Mouse (Mus musculus) brain, adult 2 months (tissue): ENCODE results near the gene Col8a2.

Source experiments
- DNase-seq: peaks from one replicate; pipeline ENCODE4 v3.0.0; 2011; ENCODE audit warnings: low read depth, low spot score

Gene Col8a2

DNA sequence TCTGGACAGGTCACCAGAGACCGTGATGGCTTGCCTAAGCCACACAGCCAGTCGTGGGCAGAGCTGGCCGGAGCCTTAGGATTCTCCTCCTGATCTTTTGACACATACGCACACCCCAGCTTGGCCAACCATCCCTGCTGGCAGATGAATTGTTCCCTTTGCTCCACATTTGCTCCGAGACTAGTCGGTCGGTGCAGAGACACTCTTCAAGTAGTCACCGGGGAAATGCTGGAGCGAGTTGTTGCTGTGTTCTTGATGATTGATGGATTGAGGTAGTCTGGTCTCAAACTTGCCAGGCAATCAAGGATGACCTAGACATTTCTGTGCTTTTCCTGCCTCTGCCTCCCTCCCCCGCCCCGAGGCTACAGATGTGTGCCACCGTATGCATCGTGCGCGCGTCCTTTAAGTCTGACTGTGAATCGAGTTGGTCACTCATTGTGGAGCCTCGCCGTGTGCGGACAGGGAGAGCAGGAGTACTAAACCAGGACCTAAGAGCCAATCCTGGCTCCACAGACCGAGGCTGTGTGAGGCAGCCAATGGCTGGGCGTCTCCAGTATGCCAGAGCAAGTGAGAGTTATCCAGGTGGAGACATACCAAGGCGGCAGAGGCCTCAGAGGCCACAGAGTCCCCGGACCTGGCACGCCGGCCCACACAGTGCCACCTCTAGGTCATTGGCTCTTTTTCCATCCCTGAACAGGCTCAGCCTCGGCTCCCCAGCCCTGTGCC is 15.2 kb downstream of the Col8a2 start:
- peak; percentile 77 for DNase-seq

DNA sequence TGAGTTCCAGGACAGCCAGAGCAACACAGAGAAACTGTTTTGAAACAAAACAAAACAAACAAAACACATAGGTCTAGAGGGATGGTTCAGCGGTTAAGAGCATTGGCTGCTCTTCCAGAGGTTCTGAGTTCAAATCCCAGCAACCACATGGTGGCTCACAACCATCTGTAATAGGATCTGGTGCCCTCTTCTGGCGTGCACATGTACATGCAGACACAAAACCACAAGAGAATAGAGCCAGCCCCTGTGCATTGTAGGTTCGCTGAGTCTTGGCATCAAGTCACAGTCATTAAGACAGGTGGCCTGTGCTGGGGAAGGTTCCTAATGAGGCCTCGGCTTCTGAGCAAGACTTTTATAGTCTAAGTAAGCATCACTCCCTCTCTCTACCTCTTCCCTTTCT is 17.3 kb downstream of the Col8a2 start:
- DNase-seq: no peak

DNA sequence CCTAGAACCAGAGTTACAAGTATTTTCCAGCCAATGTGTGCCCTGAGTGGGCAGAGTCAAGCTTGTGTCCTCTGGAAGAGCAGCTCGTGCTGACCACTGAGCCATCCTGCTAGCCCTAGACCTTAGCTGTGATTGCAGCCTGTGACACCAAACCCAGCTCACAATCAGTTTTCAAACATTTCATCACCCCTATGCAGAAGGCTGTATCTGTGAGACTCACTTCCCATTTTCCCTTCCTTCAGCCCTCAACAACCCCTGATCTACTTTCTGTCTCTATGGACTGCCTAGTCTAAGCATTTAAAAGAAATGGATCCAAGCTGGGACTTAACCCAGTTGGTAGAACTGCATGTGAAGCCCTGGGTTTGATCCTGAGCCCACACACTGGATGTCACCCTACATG is 18.8 kb downstream of the Col8a2 start:
- DNase-seq: no peak

DNA sequence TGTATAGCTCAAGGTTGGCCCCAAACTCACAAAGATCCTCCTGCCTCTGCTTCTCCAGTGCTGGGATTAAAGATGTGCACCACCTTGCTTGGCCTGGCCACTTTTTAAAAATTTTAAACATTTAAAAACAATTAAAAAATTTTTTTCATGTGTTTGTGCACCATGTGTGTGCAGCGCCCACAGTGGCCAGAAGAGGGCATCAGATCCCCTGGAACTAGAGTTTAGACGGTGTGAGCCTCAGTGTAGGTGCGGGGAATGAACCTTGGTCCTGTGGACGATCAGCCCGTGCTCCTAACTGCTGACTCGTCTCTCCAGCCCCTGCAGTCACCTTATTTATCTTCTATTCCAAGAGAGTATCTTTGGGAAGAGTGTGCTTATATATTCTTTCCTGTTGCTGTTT is 19.5 kb downstream of the Col8a2 start:
- DNase-seq: no peak

DNA sequence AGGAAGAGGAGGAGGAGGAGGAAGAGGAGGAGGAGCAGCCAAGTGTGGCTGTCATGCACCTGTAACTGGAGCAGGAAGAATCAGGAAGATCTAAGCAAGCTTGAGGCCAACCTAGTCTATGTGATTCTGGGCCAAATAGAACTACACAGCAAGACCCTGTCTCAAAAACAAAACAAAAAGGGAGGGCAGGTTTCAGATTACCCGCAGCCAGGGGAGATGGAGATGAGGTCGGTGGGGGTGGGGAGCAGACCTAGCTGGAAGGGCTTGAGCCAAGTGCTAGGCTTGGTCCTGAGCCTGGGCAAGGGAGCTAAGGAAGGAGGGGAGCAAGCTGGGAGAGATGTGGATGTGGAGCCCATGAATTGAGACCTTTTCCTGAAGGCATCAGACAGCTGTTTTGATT is 20.2 kb downstream of the Col8a2 start:
- no peak for DNase-seq

DNA sequence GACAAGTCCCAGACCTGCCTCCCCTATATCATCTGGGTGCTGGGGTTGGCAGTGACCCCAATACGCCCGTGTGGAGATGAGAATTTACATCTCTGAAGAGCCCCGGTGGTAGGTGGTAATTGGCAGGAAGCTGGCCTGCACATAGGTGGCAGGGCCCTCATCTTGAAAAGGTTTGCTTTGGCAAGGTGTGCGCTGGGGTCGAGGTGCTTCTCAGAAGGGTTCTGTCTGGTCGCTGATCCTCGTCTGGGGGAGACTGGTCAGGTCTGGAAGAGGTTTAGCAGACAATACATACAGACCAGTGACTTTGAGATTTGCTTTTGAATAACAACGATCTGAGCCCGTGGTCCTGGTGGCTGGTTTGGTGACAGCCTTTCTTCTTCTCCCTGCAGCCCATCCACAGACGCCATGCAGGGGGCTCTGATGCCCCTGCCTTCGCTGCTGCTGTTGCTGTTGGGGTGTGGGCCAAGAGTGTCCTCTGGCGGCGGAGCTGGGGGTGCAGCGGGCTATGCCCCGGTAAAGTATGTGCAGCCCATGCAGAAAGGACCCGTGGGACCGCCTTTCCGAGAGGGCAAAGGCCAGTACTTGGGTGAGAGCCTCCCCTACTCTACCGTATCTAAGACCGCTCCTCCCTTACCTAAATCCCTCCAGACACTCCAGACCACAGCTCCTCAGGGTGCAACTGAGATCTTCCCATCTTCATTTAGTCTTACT is 22.8 kb downstream of the Col8a2 start:
- no peak for DNase-seq

DNA sequence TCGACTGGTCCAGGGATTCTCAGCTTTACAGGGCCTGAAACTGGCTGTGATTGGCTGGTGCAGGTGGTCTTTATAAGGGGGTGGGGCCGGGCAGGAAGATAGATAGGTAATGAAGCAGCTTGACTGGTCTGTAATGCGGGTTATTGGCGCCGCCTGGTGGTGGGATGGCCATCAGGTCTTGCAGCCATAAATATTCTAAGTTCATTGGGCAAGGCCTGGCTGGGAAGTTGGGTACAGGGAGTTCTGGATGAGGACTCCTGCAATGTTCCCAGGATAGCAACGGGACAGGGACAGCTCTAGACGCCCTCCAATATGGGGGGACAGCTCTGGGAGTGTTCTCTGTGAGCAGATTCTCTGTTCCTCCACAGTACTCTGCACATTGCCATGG is 23.3 kb downstream of the Col8a2 start:
- peak; percentile 94 for DNase-seq

DNA sequence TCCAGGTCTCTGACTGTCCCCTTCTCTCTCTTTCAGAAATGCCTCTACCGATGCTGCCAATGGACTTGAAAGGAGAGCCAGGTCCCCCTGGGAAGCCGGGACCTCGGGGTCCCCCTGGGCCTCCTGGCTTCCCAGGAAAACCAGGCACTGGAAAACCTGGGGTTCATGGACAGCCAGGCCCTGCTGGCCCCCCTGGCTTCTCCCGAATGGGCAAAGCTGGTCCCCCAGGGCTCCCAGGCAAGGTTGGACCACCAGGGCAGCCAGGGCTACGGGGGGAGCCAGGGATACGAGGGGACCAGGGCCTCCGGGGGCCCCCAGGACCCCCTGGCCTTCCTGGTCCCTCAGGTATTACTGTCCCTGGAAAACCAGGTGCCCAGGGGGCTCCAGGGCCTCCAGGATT is 23.8 kb downstream of the Col8a2 start:
- no peak for DNase-seq

DNA sequence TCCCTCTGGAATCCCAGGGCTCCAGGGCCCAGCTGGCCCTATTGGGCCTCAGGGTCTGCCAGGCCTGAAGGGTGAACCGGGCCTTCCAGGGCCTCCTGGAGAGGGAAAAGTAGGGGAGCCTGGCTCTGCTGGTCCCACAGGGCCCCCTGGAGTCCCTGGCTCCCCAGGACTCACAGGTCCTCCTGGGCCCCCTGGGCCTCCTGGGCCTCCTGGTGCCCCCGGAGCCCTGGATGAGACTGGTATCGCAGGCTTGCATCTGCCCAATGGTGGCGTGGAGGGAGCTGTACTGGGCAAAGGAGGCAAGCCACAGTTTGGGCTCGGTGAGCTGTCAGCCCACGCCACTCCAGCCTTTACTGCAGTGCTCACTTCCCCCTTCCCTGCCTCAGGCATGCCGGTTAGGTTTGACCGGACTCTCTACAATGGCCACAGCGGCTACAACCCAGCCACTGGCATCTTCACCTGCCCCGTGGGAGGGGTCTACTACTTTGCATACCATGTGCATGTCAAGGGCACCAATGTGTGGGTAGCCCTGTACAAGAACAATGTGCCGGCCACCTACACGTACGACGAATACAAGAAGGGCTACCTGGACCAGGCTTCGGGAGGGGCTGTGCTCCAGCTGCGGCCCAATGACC is 25.1 kb downstream of the Col8a2 start:
- DNase-seq: no peak

DNA sequence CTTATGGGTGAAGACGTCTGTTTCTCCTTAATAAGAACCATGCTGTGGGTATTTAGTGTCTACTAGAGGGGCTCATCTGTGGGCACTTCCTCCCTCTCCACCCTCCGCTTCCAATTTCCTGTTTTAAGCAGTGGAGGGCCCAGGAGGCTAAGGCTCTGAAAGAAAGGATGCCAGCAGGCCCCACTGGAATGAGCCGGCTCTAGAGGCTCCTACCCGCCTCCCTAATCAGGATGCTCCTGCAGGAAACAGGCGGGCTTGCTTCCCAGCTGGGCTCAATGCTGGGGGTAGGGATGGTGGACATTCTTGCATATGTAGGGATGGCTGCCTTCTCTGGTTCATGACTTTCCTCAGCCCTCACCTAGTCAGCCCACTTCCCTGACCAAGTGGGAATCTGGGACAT is 26.6 kb downstream of the Col8a2 start:
- no peak for DNase-seq

DNA sequence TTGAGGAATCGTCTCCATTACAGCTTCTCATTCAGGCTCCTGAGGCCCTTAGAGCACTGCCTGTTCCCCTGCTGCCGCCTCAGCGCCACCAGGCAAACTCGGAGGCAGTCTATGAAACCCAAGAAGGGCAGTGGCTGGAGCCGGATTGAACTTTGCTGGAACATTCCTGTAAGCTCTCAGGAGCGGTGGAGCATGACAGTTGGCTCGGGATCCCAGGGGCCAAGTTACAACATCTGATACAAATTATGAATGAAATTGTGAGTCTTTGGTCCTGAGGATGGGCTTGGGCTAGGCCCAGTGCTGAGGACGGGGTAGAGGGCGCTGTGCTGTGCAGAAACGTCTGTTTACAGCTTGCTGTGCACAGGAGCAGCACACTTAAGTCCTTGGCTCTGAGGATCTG is 27.8 kb downstream of the Col8a2 start:
- DNase-seq: no peak

DNA sequence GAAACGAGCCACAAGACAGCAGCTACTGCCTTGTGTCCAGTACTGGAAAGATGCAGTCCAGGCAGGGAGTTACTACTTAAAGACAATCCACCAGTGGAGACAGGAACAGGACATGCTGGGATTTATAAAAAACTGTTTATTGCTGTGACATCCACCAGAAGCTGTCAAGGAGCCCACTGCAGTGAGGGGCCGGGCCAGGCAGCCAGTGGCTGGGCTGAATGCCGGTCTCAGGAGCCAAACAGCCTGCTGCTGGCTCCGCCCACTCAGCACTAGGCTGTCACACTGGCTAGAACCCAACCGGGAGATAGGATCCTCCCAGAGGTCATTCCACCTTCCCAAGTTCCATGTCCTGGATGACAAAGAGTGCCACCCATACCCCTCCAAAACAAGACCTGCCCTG is 29.3 kb downstream of the Col8a2 start:
- DNase-seq: peak; percentile 60

DNA sequence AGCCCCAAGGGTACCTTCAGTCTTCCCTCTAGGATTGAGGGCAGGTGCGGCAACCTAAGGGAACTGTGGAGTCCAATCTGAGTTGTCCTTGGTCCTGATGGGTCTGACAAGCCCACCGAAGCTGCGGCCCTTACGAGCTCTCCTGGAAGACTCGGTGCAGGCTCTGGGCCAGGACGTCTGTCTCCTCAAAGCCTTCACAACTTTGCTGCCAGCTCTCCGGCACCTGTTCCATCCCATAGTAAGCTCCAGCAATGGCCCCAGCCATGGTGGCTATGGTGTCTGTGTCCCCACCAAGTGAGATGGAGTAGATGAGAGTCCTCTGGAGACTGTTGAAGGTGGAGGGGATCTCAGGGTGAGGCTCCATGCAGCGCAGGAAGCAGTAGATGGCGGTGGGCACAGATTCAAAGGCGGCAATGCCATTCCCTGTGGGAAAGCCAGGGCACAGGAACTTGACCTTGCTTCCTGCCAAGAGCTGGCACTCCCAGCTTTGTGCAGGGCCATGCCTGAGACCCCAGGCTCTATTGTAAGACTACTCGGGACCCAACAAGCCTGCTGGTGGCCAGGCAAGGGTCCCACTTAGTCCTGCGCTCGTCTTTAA is 29.9 kb downstream of the Col8a2 start:
- DNase-seq: no peak

DNA sequence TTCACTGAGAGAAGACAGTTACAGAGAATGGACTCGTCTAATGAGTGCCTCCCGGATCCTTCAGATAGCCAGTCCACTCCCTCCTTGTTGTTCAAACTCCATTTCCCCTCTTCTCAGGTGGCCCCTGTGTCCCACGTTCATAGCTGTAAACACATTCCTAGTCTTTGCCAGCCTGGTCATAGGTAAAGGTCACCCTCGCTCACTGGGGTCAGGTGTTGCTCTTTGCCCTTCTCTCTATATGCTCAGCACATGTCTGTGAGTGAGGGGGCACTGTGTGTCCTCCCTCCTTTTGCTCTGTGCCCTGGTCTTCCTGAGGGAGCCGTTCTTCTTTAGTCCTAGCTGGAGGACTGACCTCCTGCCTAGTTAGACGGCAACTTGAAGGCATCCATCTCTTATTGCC is 33.2 kb downstream of the Col8a2 start:
- DNase-seq: no peak

DNA sequence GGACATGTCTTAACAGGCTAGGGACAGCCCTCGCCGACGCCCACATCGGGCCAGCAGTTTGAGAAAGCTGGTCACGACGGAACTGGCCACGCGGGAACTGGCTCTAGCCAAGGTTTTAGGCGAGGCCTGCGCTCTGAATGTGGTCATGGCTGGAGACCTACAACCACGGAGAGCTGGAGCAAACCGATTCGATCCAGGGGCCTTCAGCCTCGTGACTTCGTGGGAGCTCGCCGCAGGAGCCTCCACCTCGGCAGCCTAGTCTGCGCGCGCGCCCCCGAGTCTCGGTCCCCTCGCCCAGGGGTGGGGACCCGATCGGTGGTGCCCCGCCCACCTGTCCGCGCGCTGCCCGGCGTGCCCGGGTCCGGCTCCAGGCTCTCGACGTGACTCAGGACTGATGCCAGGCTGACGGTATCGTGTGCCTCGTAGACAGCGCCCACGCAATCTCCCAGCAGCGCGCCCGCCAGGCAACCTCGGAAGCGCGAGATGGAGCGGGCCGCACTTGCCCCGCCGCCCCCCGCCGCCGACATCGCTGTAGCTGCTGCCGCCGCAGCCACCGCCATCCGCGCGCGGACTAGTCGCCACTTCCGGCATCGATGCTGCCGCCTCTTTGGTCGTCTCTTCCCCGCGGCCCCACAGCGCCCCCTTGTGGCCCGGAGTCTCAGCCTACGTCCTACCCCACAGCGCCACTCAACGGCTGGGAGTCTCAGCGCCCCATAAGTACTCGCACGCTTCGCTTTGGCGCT is 34.7 kb downstream of the Col8a2 start, which contains the start of gene Adprhl2:
Adprhl2 (minus strand) TSS at position 593 of the 743 bp plus-strand sequence.
- peak; percentile 99 for DNase-seq

DNA sequence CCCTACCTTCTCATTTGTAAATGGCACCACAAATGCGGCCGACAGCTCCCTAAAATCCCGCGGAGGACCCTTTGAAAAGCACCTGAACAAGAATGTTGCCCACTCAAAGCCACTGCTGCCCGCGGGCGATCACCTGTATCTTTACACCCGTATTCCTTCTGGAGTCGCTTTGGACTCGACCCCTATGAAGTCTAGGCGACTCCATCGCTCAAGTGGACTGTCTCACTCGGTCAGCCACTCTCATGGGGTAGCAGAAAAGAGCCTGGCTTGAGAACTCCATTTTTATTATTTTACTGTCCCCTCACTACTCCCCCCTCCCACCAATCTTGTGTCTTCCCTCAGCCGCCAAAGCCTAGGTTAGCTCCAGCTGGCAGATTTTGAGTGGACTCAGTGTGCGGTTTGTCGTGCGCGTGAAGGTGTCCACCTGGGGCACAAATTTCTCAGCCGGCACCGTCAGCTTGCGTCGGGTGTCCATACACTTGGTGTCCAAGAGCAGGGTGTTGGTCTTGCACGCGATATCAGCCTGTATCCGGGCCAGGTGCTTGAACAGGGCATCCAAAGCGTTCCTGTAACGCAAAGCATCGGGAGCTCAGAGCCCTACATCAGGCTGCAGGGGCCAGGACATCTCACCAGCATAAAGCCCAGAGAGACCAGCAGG is 35.4 kb downstream of the Col8a2 start:
- DNase-seq: no peak

DNA sequence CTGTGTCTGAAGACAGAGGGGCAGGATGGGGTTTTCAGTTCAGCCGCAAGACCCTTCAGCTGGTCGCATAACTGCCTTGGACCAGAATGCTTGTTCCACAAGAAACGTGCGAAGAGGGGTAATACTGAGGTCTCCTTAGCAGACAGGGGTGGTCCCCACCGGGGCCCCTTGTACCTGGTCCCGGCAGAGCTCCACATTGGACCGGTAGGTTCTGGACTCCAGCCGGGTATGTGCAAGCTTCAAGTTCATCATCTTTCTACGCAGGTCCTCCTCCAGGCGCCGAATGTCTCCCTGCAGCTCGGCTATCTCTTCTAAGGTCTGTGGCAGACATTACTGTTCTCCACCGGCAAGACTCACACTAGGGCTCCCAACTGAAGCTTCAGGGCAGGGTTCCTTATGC is 36.1 kb downstream of the Col8a2 start:
- DNase-seq: no peak

DNA sequence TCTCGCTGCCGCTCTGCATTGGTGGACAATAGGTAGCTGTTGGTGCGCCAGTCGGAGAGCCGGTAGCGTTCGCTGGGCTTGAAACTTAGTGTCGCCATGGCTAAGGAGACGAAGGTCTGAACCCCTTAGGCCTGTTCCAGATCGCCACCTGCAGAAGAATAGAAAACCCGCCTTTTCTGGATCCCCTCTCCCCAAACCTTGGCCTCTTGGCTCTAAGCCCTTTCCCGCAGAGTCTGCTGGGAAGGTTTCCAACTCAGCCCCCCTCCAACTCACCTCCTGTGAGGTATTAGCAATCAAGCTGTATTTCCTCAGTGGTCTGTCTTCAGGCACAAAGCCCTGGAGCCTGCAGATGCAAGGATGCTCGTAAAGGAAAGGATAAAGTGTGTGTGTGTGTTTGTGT is 38.3 kb downstream of the Col8a2 start:
- DNase-seq: no peak

DNA sequence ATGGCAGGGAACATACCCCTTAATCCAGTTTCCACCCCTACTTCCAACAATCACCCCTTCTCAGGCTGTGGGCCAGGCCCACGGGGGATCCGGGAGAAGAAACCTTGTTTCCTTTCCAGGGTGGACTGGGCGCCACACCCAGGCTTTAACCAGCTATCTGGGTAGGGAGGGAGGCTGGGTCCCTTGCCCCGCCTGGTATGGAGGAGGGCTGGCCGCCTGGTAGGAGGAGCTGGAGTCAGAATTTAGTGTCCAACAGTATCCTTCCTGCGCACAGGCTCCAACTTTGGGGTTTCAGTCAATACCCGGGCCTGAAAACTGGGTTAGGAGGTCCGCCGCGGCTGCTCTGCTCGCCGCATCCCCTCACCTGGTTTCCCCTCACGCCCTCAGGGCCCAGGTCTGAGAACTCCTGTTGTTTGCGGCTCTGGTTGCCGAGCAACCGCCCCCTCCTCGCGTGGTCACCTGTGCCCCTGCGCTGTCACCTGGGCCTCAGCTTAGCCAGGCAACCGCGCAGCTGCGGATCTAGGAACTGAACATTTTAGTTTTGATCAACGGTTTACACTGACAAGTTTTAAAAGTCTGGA is 38.8 kb downstream of the Col8a2 start, which contains the start of gene Tekt2:
Tekt2 (minus strand) TSS at position 408 of the 581 bp plus-strand sequence.
- no peak for DNase-seq

DNA sequence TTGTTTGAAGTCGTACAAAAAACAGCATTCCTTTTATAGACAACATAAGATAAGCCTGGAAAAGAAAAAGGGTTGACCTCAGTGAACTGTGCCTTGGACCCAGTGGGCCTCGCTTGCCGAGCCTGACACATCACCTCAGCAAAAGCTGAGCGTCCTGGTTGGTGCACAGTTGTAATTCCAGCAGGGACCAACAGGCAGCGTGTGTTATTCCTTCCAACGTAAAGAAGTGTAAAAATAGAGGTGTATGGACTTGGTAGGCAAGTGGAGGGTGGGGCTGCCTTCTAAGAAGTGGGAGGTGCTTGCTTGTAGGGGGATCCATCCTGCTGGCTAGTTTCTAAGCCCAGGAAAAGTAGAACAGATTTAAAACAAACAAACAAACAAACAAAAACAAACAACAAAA is 39.4 kb downstream of the Col8a2 start:
- no peak for DNase-seq

DNA sequence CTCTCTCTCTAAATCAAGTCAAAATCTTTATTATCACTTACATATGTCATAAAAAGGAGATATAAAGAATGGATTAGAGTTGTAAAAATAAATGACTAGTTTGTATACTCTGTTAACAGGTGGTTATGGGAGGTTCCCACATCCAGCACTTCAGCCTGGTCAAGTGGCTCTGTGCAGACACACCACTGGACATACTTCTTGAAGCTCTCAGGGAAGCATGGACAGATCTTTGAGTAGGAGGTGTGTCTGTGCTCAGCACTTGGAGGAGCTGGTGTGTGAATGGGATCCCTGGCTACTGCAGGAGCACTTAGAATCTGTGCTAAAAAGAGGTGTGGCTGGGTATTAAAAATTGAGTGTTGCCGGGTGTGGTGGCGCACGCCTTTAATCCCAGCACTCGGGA is 43.7 kb downstream of the Col8a2 start:
- no peak for DNase-seq
